Comparison of ENCODE assay signal across 8 mouse cellular contexts in genomic region chr5:140091601-140092000, GRCm38 (mm10).
A peak's percentile ranks its signal among the peaks of the same experiment; 100 is the strongest.
DNase-seq lines count a peak whose midpoint lies in the region; ATAC-seq lines count a peak whose summit lies in the region.

No protein-coding gene starts in this region.

- 72% methylated on average over 11 of the region's 11 CpGs for WGBS in forebrain, embryonic 13.5 days
- WGBS in forebrain, embryonic 11.5 days: 87% methylated on average over 11 of the region's 11 CpGs
- 74% methylated on average over 11 of the region's 11 CpGs for WGBS in midbrain, embryonic 13.5 days
- WGBS in kidney, embryonic 15.5 days: 62% methylated on average over 11 of the region's 11 CpGs

- H3K27me3 ChIP-seq in forebrain, embryonic 13.5 days: no peaks in the 10 kb centered on the region
- no peaks in the 10 kb centered on the region for H3K27me3 ChIP-seq in forebrain, embryonic 11.5 days (ENCODE audit: control insufficient read depth, insufficient read depth, low read length)
- H3K27me3 ChIP-seq in midbrain, embryonic 13.5 days: no peaks in the 10 kb centered on the region
- H3K27me3 ChIP-seq in kidney, embryonic 15.5 days: no peaks in the 10 kb centered on the region

- ATAC-seq in forebrain, embryonic 13.5 days: peak; percentile 48
- ATAC-seq in forebrain, embryonic 11.5 days (replicated peaks; ENCODE audit: low FRiP score): no peak
- peak; percentile 62 for ATAC-seq in midbrain, embryonic 13.5 days
- ATAC-seq in kidney, embryonic 15.5 days (replicated peaks; ENCODE audit: low FRiP score): no peak

- H3K4me1 ChIP-seq in forebrain, embryonic 13.5 days: peaks cover 70% of the 10 kb centered on the region
- H3K4me1 ChIP-seq in forebrain, embryonic 11.5 days (replicated peaks; ENCODE audit: control insufficient read depth, insufficient read depth, low read length): no peaks in the 10 kb centered on the region
- H3K4me1 ChIP-seq in midbrain, embryonic 13.5 days (replicated peaks): peaks cover 28% of the 10 kb centered on the region
- H3K4me1 ChIP-seq in kidney, embryonic 15.5 days: no peaks in the 10 kb centered on the region

- H3K9me3 ChIP-seq in forebrain, embryonic 13.5 days (replicated peaks): no peaks in the 10 kb centered on the region
- H3K9me3 ChIP-seq in forebrain, embryonic 11.5 days (ENCODE audit: control insufficient read depth, low read length): no peaks in the 10 kb centered on the region
- no peaks in the 10 kb centered on the region for H3K9me3 ChIP-seq in midbrain, embryonic 13.5 days
- no peaks in the 10 kb centered on the region for H3K9me3 ChIP-seq in kidney, embryonic 15.5 days (replicated peaks)

- H3K36me3 ChIP-seq in forebrain, embryonic 13.5 days (ENCODE audit: poor library complexity, severe bottlenecking): peaks cover 14% of the 10 kb centered on the region
- H3K36me3 ChIP-seq in forebrain, embryonic 11.5 days (ENCODE audit: control insufficient read depth, insufficient read depth, low read length): no peaks in the 10 kb centered on the region
- 0 out of 2 replicates have a peak, but pooled peaks cover 4% of the 10 kb centered on the region for H3K36me3 ChIP-seq in midbrain, embryonic 13.5 days
- H3K36me3 ChIP-seq in kidney, embryonic 15.5 days: peaks cover 17% of the 10 kb centered on the region

- no peak overlapping the region for H3K4me2 ChIP-seq in forebrain, embryonic 13.5 days
- no peak overlapping the region for H3K4me2 ChIP-seq in forebrain, embryonic 11.5 days (ENCODE audit: low read depth, low read length, severe bottlenecking)
- H3K4me2 ChIP-seq in midbrain, embryonic 13.5 days (replicated peaks): no peak overlapping the region
- H3K4me2 ChIP-seq in kidney, embryonic 15.5 days: no peak overlapping the region

- no peak overlapping the region for H3K9ac ChIP-seq in forebrain, embryonic 13.5 days
- H3K9ac ChIP-seq in forebrain, embryonic 11.5 days (ENCODE audit: low read length): no peak overlapping the region
- H3K9ac ChIP-seq in midbrain, embryonic 13.5 days (replicated peaks): no peak overlapping the region
- H3K9ac ChIP-seq in kidney, embryonic 15.5 days: no peak overlapping the region

- no peak overlapping the region for H3K4me3 ChIP-seq in forebrain, embryonic 13.5 days
- no peak overlapping the region for H3K4me3 ChIP-seq in forebrain, embryonic 11.5 days (ENCODE audit: low read depth, low read length)
- H3K4me3 ChIP-seq in midbrain, embryonic 13.5 days (replicated peaks): no peak overlapping the region
- H3K4me3 ChIP-seq in kidney, embryonic 15.5 days (replicated peaks): no peak overlapping the region

- H3K27ac ChIP-seq in forebrain, embryonic 13.5 days: peak overlapping the region; percentile 63; the same call in 1 of the 2 replicates
- H3K27ac ChIP-seq in forebrain, embryonic 11.5 days (ENCODE audit: low read depth, low read length): no peak overlapping the region
- H3K27ac ChIP-seq in midbrain, embryonic 13.5 days: peak overlapping the region; percentile 19
- H3K27ac ChIP-seq in kidney, embryonic 15.5 days: no peak overlapping the region

- DNase-seq in forebrain, embryonic 11.5 days (ENCODE audit: low spot score): no peak
- peak; percentile 23 for DNase-seq in fat pad, adult 2 months (ENCODE audit: extremely low read depth, low read depth, low spot score)
- DNase-seq in layer of hippocampus, postnatal 10 days (ENCODE audit: low spot score in 2 of 2): peak; percentile 51 to 64
- DNase-seq in spleen, postnatal 36 days (ENCODE audit: low spot score in 2 of 2): no peak
- DNase-seq in thymus, postnatal 0 days (ENCODE audit: low spot score): no peak

Comparison
In these comparisons a context has a peak if more than half of its experiments do, and no peak if none do; other contexts are left out.
1. ATAC-seq: peak in forebrain, embryonic 13.5 days (single experiment) and midbrain, embryonic 13.5 days (single experiment); none in forebrain, embryonic 11.5 days (single experiment) and kidney, embryonic 15.5 days (single experiment).
2. H3K27ac ChIP-seq: peak in forebrain, embryonic 13.5 days (single experiment) and midbrain, embryonic 13.5 days (single experiment); none in forebrain, embryonic 11.5 days (single experiment) and kidney, embryonic 15.5 days (single experiment).
3. DNase-seq: peak in fat pad, adult 2 months (single experiment) and layer of hippocampus, postnatal 10 days (2 of 2); none in forebrain, embryonic 11.5 days (single experiment), spleen, postnatal 36 days (0 of 2) and thymus, postnatal 0 days (single experiment).